Mouse (Mus musculus) intestine, embryonic 14.5 days (tissue): ENCODE measurements at regions not wholly inside any gene's neighbourhood (a gene's known extent, or its start where the extent isn't known, plus 50 kb on each side); places are given as distances from the start of the nearest gene placed in this dataset.

Source experiments
- ATAC-seq: fragments of 200-750 bp; cut with Nextera tagmentation; replicated peaks from 2 replicates; pipeline ENCODE4 v1.8.0; 2017; ENCODE audit warnings: low read depth, moderate number of reproducible peaks, moderate TSS enrichment, moderate library complexity; ENCODE audit not compliant: low FRiP score, low TSS enrichment
- DNase-seq: peaks from one replicate; pipeline ENCODE4 v3.0.0-alpha.2; 2018; ENCODE audit warnings: low spot score
- H3K27ac ChIP-seq: fragments of 300-500 bp; sonication (generic); 2 replicates; pipeline ENCODE4 v1.5.1; 2014; ENCODE audit warnings: low read depth, mild to moderate bottlenecking, control low read depth
- H3K27me3 ChIP-seq: fragments of 300-500 bp; sonication (generic); replicated peaks from 2 replicates; pipeline ENCODE4 v1.6.1; 2014; ENCODE audit warnings: low read length, control low read depth; ENCODE audit not compliant: control insufficient read depth, insufficient read depth
- H3K36me3 ChIP-seq: fragments of 300-500 bp; sonication (generic); 2 replicates; pipeline ENCODE4 v1.6.1; 2014; ENCODE audit warnings: low read length, control low read depth; ENCODE audit not compliant: control insufficient read depth, insufficient read depth
- H3K4me1 ChIP-seq: fragments of 300-500 bp; sonication (generic); replicated peaks from 2 replicates; pipeline ENCODE4 v1.6.1; 2014; ENCODE audit warnings: low read length, control low read depth, mixed read lengths; ENCODE audit not compliant: control insufficient read depth, insufficient read depth
- H3K4me2 ChIP-seq: fragments of 300-500 bp; sonication (generic); 2 replicates; pipeline ENCODE4 v1.6.1; 2014; ENCODE audit warnings: low read length
- H3K4me3 ChIP-seq: fragments of 300-500 bp; sonication (generic); 2 replicates; pipeline ENCODE4 v1.5.1; 2014; ENCODE audit warnings: low read depth, low read length, control low read depth, mixed read lengths
- H3K9ac ChIP-seq: fragments of 300-500 bp; sonication (generic); 2 replicates; pipeline ENCODE4 v1.6.1; 2014; ENCODE audit warnings: mild to moderate bottlenecking, low read length
- H3K9me3 ChIP-seq: fragments of 300-500 bp; sonication (generic); 2 replicates; pipeline ENCODE4 v1.6.1; 2016; ENCODE audit warnings: low read length, control low read depth; ENCODE audit not compliant: control insufficient read depth
- WGBS: fragments of 180-500 bp; shearing (Covaris S2); extraction: QIAGEN DNeasy Blood & Tissue Kit; methylation state at CpG from one replicate; pipeline ENCODE4 v1.1.7; 2014; 5-methylcytosine and 5-hydroxymethylcytosine counted together

DNA sequence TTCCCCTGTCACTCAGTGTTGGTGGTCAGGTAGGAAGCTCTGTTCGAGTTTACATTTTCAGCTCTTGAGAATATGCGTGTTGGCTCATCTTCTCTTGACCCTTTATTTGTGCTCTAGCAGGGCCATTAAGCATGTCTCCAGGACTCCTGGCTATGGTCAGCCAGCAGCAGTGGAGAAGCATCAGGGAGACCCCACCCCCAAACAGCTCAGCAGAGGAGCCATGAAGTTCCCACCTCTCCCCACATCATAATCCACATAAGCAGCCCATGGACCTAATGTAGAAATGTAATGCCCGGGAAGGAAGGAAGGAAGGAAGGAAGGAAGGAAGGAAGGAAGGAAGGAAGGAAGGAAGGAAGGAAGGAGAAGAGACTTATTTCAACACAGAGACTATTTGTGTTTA is 261.5 kb downstream of the Dhx15 start:
- no peak overlapping the region for H3K27ac ChIP-seq
- no peaks in the 10 kb centered on the region for H3K36me3 ChIP-seq
- ATAC-seq (no peak), DNase-seq (no peak)
- 62% methylated on average over 3 of the region's 3 CpGs for WGBS
- H3K4me1 ChIP-seq: no peaks in the 10 kb centered on the region
- H3K27me3 ChIP-seq: no peaks in the 10 kb centered on the region
- H3K4me3 ChIP-seq: no peak overlapping the region
- H3K4me2 ChIP-seq: no peak overlapping the region
- no peak overlapping the region for H3K9ac ChIP-seq
- H3K9me3 ChIP-seq: no peaks in the 10 kb centered on the region

DNA sequence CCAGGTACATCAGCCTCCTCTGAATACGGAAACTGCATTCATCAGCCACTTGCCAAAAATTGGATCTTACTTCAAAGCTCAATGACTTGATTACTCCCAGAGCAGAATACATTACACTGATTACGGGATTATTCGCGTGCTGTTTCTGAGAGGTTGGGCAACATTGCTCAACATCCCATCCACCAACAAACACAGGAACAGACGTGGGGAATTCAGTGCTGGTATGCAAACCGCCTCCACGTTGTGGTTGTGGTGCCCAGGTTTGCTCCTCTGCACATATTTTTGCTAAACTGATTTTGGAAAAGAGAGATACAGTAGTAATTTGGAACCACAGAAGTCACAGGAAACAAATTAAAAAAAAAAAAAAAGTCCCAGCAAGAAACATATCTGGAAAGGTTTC is 266.9 kb downstream of the Dhx15 start:
- no peak for DNase-seq
- H3K27me3 ChIP-seq: no peaks in the 10 kb centered on the region
- H3K36me3 ChIP-seq: no peaks in the 10 kb centered on the region
- 90% methylated on average over 7 of the region's 7 CpGs for WGBS
- no peak for ATAC-seq
- no peak overlapping the region for H3K4me2 ChIP-seq
- no peak overlapping the region for H3K9ac ChIP-seq
- no peak overlapping the region for H3K4me3 ChIP-seq
- peaks cover under 1% of the 10 kb centered on the region; the same call in 1 of the 2 replicates for H3K4me1 ChIP-seq
- no peaks in the 10 kb centered on the region for H3K9me3 ChIP-seq
- H3K27ac ChIP-seq: no peak overlapping the region

DNA sequence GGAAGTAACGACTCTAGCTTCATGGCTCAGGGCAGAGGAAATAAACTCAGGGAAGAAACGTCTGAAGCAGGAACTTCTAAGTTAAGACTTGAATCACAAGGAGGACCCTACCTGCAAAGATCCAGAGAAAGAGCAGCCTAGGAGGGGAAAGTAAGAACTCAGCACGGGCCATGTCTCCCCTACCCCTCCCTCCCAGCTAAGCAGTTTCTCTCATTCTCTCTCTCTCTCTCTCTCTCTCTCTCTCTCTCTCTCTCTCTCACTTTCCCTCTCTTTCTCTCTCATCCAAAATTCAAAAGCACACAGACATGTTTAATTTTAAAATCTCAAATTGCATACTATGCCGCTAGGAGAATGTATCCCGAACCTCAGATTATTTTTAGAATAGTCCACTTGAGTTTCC is 267.3 kb downstream of the Dhx15 start:
- Histone ChIP-seq H3K4me2 (no peak overlapping the region), H3K9me3 (no peaks in the 10 kb centered on the region), H3K36me3 (no peaks in the 10 kb centered on the region), H3K27ac (no peak overlapping the region), H3K4me3 (no peak overlapping the region), H3K27me3 (no peaks in the 10 kb centered on the region), H3K9ac (no peak overlapping the region), H3K4me1 (peaks cover 5% of the 10 kb centered on the region; the same call in 1 of the 2 replicates)
- ATAC-seq (no peak), DNase-seq (no peak)
- 54% methylated on average over 5 of the region's 5 CpGs for WGBS

GRCm38 (mm10) chr5:51922494-51922893 is 267.8 kb downstream of the Dhx15 start:
- Histone ChIP-seq H3K9me3 (no peaks in the 10 kb centered on the region), H3K27ac (no peak overlapping the region), H3K36me3 (no peaks in the 10 kb centered on the region), H3K27me3 (no peaks in the 10 kb centered on the region), H3K4me1 (peaks cover 5% of the 10 kb centered on the region; the same call in 1 of the 2 replicates), H3K9ac (no peak overlapping the region), H3K4me2 (no peak overlapping the region), H3K4me3 (no peak overlapping the region)
- 70% methylated on average over 7 of the region's 7 CpGs for WGBS
- no peak for ATAC-seq
- no peak for DNase-seq

DNA sequence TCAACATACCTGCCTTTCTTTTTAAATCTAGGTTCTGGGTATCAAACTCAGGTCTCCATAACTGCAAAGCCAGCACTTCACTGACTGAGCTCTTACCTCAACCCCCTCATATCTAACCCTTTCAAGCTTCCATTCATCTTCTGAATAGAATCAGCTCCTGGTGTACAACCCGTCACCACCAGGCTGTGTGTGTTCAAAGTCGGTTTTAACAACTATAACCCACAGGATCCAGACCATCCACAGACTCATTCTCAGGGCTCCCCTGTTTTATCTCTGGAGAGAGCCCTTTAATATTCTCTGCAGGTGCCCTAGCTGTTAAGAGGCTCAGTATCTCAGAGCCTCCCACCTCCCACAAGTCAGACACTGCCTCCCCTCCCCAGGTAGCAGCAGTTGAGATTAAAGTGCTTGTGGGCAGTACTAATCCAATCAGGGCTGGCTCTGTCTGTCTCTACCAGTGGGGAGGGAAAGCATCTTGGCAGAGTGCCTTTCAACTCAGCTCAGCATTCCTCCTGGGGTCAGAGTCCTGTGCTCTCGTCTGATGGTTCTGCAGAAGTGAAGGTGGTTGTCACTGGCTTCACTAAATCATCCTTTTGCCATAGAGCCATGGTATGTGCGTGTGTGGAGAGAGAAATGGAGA is 272.4 kb downstream of the Dhx15 start:
- Histone ChIP-seq H3K27ac (no peak overlapping the region; the same call in 1 of the 2 replicates), H3K9me3 (no peaks in the 10 kb centered on the region), H3K9ac (no peak overlapping the region), H3K4me3 (no peak overlapping the region), H3K27me3 (no peaks in the 10 kb centered on the region), H3K36me3 (no peaks in the 10 kb centered on the region), H3K4me2 (no peak overlapping the region), H3K4me1 (peaks cover 5% of the 10 kb centered on the region; the same call in 1 of the 2 replicates)
- 28% methylated on average over 4 of the region's 4 CpGs for WGBS
- no peak for DNase-seq
- ATAC-seq: 0 out of 2 replicates have a peak, but pooled peaks have one; percentile 12

DNA sequence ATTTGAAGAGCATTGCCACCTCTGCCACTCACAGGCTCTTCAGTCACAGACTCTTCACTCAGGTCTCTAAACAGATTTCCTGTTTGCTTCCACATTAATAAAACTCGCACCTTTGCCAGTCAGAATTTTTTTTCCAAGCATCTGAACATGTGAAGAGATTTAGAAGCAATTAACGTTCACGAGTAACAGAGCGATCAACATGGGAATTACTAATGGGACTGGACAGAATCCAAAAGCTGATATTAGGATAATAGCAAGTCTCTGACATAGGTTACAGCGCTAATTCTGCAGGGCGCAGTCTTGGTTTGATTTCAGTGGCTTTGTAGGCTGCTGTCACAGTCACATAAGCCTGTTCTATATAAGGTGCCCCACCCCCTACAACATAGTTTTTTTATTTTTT is 275.6 kb downstream of the Dhx15 start:
- peaks cover 5% of the 10 kb centered on the region; the same call in 1 of the 2 replicates for H3K4me1 ChIP-seq
- DNase-seq (no peak), ATAC-seq (no peak)
- H3K27me3 ChIP-seq: no peaks in the 10 kb centered on the region
- H3K36me3 ChIP-seq: no peaks in the 10 kb centered on the region
- H3K27ac ChIP-seq: no peak overlapping the region
- H3K4me3 ChIP-seq: no peak overlapping the region
- WGBS: 89% methylated on average over 6 of the region's 6 CpGs
- H3K9me3 ChIP-seq: no peaks in the 10 kb centered on the region
- no peak overlapping the region for H3K9ac ChIP-seq
- H3K4me2 ChIP-seq: no peak overlapping the region

GRCm38 (mm10) chr5:51908861-51909260 is 281.5 kb downstream of the Dhx15 start:
- DNase-seq (no peak), ATAC-seq (no peak)
- Histone ChIP-seq H3K36me3 (no peaks in the 10 kb centered on the region), H3K4me3 (no peak overlapping the region), H3K27me3 (no peaks in the 10 kb centered on the region), H3K4me1 (no peaks in the 10 kb centered on the region), H3K9ac (no peak overlapping the region), H3K9me3 (no peaks in the 10 kb centered on the region), H3K27ac (no peak overlapping the region), H3K4me2 (no peak overlapping the region)
- 64% methylated on average over 8 of the region's 8 CpGs for WGBS

DNA sequence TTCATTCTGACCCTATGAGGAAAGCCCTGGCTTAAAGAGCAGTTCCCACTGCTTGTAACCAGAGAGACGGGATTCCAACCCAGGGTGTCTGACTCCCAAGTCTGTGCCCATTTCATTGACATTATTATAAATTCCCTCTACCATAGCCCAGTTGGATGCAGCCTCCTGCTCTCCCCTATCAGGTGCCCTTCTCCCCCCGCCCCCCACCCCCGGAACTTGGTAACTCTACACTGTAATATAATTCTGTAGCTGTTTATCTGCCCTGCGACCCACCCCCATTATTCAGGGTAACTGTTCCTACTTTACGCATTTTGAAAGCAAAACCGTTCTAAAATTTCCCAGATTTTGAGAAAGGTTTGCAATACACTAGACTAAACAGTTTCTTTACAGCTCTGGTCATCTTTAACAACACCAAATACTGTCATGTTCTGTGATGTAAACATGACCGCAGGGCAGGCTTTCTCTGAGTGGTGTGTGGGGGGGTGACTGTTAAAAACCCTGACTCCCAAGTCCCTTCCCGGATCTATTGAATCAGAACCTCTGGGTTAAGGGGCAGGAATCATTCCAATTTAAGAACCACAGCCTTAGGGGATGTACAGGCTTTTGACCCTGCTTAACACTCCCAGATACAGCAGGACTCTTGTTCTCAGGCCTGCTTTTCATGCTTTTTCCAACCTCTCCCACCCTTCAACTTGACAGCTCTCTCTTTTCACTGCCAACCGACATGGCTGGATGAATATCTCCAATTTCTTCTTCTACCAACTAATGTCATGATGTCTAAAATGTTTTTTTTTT is 283.8 kb downstream of the Dhx15 start:
- 32% methylated on average over 9 of the region's 9 CpGs for WGBS
- no peaks in the 10 kb centered on the region for H3K36me3 ChIP-seq
- no peak overlapping the region for H3K9ac ChIP-seq
- H3K27ac ChIP-seq: no peak overlapping the region
- H3K4me2 ChIP-seq: no peak overlapping the region
- no peaks in the 10 kb centered on the region for H3K27me3 ChIP-seq
- DNase-seq: no peak
- H3K9me3 ChIP-seq: no peaks in the 10 kb centered on the region
- no peak overlapping the region for H3K4me3 ChIP-seq
- no peak for ATAC-seq
- H3K4me1 ChIP-seq: no peaks in the 10 kb centered on the region

DNA sequence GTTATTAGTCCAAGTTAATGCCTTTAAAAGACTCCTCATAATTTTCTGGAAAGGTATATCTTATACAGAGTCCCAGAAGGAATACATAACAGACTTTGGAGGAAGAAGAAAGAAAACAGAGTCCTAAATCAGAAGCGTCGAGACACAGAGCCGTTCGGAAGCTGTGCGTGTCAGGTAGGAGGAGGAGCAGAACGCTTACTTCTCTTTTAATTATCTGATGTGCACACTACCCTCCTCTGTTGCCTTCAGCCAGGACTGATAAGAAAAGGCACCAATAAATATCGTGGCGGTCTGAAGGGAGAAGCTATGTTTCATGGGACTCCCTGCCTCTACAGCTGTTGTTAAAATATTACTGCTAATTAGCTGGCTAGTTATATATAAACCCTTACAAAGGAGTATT is 296.2 kb downstream of the Dhx15 start:
- no peak for ATAC-seq
- 49% methylated on average over 8 of the region's 8 CpGs for WGBS
- H3K4me1 ChIP-seq: no peaks in the 10 kb centered on the region

More for the DNA sequence above, 296.2 kb downstream of the Dhx15 start:
- H3K4me2 ChIP-seq: no peak overlapping the region
- no peak for DNase-seq
- H3K4me3 ChIP-seq: no peak overlapping the region
- H3K27ac ChIP-seq: no peak overlapping the region
- H3K9ac ChIP-seq: no peak overlapping the region
- no peaks in the 10 kb centered on the region for H3K36me3 ChIP-seq
- no peaks in the 10 kb centered on the region for H3K27me3 ChIP-seq
- no peaks in the 10 kb centered on the region for H3K9me3 ChIP-seq
